Mouse (Mus musculus) midbrain, embryonic 14.5 days (tissue): ENCODE results near the gene Ctf2. TPM values are rescaled to one million over a fixed set of nuclear protein-coding genes. Genes with fewer than 3 reads are reported as not detected.
A peak's percentile ranks its signal among the peaks of the same experiment; 100 is the strongest.

Experiments used
- ATAC-seq: fragments of 200-750 bp; cut with Nextera tagmentation; 2 replicates; pipeline ENCODE4 v1.8.0; 2017; ENCODE audit warnings: moderate number of reproducible peaks, moderate library complexity; ENCODE audit not compliant: low FRiP score, low TSS enrichment
- DNase-seq: peaks from one replicate; pipeline ENCODE4 v3.0.0-alpha.2; 2015
- H3K27ac ChIP-seq: fragments of 300-500 bp; sonication (generic); replicated peaks from 2 replicates; pipeline ENCODE4 v1.5.1; 2014; ENCODE audit warnings: mild to moderate bottlenecking, low read depth, low read length, moderate library complexity
- H3K27me3 ChIP-seq: fragments of 300-500 bp; sonication (generic); 2 replicates; pipeline ENCODE4 v1.6.1; 2014; ENCODE audit warnings: low read length, control low read depth, mixed read lengths; ENCODE audit not compliant: control insufficient read depth, insufficient read depth
- H3K36me3 ChIP-seq: fragments of 300-500 bp; sonication (generic); 2 replicates; pipeline ENCODE4 v1.6.1; 2014; ENCODE audit warnings: low read length, control low read depth; ENCODE audit not compliant: control insufficient read depth, insufficient read depth
- H3K4me1 ChIP-seq: fragments of 300-500 bp; sonication (generic); 2 replicates; pipeline ENCODE4 v1.6.1; 2014; ENCODE audit warnings: mild to moderate bottlenecking, antibody characterized with exemption, low read length, control low read depth; ENCODE audit not compliant: control insufficient read depth, insufficient read depth
- H3K4me2 ChIP-seq: fragments of 300-500 bp; sonication (generic); 2 replicates; pipeline ENCODE4 v1.6.1; 2014; ENCODE audit warnings: mild to moderate bottlenecking, low read length, moderate library complexity
- H3K4me3 ChIP-seq: fragments of 300-500 bp; sonication (generic); replicated peaks from 2 replicates; pipeline ENCODE4 v1.5.1; 2014; ENCODE audit warnings: low read depth, low read length
- H3K9ac ChIP-seq: fragments of 300-500 bp; sonication (generic); replicated peaks from 2 replicates; pipeline ENCODE4 v1.6.1; 2014; ENCODE audit warnings: mild to moderate bottlenecking, low read length, moderate library complexity
- H3K9me3 ChIP-seq: fragments of 300-500 bp; sonication (generic); 2 replicates; pipeline ENCODE4 v1.6.1; 2016; ENCODE audit warnings: low read length, control low read depth, mixed read lengths; ENCODE audit not compliant: control insufficient read depth
- WGBS: fragments of 180-500 bp; shearing (Covaris S2); extraction: QIAGEN DNeasy Blood & Tissue Kit; methylation state at CpG from one replicate; pipeline ENCODE4 v1.1.7; 2014; 5-methylcytosine and 5-hydroxymethylcytosine counted together
- microRNA counts: library from miRNA; unstranded; fragments of <30 nt; microRNA quantifications from one replicate; lab custom pipeline; 2016
- microRNA-seq: library from miRNA; unstranded; fragments of <30 nt; microRNA quantifications from one replicate; pipeline ENCODE4, GENCODE M21; 2016
- polyA plus RNA-seq: library from polyadenylated mRNA; unstranded; fragments of >200 nt; fragmentation: Nextera tagmentation; extraction: Ambion mirVana; gene quantifications from 2 replicates; pipeline ENCODE4 v1.2.1, GENCODE M21; 2014

The Ctf2 gene
- polyA plus RNA-seq, 1 experiment from 2014 or later = 0.12 TPM

DNA sequence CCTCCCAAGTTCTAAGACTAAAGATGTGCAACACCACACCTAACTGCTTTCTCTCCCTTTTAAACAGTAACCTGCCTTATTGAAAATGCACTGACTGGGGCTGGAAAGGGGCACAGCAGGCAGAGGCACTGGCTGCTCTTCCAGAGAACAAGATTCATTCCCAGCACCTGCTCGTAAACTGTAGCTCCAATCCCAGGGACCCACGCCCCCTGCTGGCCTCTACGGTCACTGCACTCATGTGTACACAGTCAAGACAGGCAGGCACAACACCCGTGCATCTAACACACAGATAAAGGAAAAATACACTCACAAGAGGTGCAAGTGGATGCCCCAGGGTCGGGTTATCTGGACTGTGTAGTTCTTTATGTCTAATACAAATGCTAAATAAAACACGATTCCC, 54.9 kb downstream of the Ctf2 start:
- Histone ChIP-seq H3K27me3 (no peaks in the 10 kb centered on the region), H3K9ac (no peak overlapping the region), H3K4me3 (no peak overlapping the region), H3K9me3 (no peaks in the 10 kb centered on the region), H3K27ac (no peak overlapping the region), H3K4me2 (no peak overlapping the region), H3K36me3 (0 out of 2 replicates have a peak, but pooled peaks cover 6% of the 10 kb centered on the region), H3K4me1 (no peaks in the 10 kb centered on the region)
- WGBS = 71% methylated on average over 6 of the region's 6 CpGs
- ATAC-seq (no peak), DNase-seq (peak; percentile 49)

DNA sequence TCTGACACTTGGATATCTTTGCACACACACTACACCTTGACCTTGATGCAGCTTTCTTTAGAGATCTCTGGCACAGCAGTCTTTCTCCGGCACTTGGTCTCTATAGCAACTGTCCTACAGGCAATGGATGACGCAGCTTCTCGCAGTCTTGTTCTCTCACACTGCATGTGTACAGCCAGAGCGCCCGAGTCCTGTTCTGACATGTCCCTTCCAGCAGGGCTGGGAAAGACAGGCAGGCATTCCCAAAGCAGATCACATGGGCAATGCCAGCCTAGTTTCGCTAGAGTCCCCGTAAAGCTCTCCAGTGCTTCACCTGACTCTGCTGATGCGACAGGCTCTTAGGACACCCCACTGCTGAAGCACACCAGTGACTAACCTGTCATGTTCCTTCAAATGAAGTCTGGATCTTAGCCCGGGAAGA, 56.6 kb downstream of the Ctf2 start:
- Histone ChIP-seq H3K4me1 (no peaks in the 10 kb centered on the region), H3K36me3 (0 out of 2 replicates have a peak, but pooled peaks cover 6% of the 10 kb centered on the region), H3K4me2 (no peak overlapping the region), H3K9me3 (no peaks in the 10 kb centered on the region), H3K27ac (peak overlapping the region; percentile 52), H3K9ac (peak overlapping the region; percentile 36; the same call in 1 of the 2 replicates), H3K4me3 (no peak overlapping the region), H3K27me3 (no peaks in the 10 kb centered on the region)
- no peak for ATAC-seq
- DNase-seq = peak; percentile 19
- WGBS = 76% methylated on average over 9 of the region's 9 CpGs

DNA sequence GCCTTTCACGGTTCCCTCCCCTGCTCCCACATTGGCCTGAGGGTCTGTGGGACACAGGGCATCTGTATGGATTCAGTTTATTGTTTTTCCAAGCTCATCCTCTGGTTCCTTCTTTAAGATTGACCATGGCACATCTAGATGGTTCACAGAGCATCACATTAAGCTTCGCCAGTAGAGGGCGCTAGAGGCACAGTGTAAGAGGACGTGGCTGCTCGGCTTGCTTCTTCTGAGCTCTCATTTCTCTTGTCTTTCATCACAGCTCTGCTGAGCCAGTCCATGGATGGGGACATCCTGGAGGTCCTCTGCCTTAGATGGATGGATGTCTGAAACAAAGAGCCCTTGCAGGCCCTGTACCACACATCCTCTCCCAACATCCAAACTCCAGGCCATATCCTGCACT, 57.0 kb downstream of the Ctf2 start:
- 0 out of 2 replicates have a peak, but pooled peaks cover 6% of the 10 kb centered on the region for H3K36me3 ChIP-seq
- 3% methylated on average over 5 of the region's 5 CpGs for WGBS
- ATAC-seq = no peak; the same call in 1 of the 2 replicates
- no peaks in the 10 kb centered on the region for H3K9me3 ChIP-seq
- peak overlapping the region; percentile 36; the same call in 1 of the 2 replicates for H3K9ac ChIP-seq
- H3K27ac ChIP-seq = peak overlapping the region; percentile 52; the same call in 1 of the 2 replicates
- H3K4me1 ChIP-seq = no peaks in the 10 kb centered on the region
- H3K4me2 ChIP-seq = no peak overlapping the region
- no peaks in the 10 kb centered on the region for H3K27me3 ChIP-seq
- H3K4me3 ChIP-seq = no peak overlapping the region
- DNase-seq = peak; percentile 97

DNA sequence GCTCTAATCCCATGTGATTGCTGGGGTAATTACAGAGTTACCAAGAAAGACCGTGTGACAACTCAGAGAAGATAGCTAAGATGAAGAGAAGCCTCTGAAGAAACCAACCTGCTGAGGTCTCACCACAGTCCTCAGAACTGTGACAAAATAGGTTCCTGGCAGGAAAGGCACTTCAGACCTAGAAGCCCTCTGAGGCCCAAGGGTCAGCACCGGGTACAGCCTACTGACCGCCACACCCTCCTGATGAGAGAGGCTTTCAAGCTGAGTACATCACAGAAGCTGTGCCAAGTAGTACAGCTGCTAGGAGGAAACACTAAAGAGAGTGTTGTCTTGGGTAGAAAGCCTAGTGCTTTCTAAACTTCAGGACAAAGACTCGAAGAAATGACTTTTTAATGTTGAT, 59.2 kb downstream of the Ctf2 start:
- DNase-seq = no peak
- Histone ChIP-seq H3K4me2 (no peak overlapping the region), H3K4me3 (no peak overlapping the region), H3K9me3 (no peaks in the 10 kb centered on the region), H3K9ac (no peak overlapping the region), H3K4me1 (no peaks in the 10 kb centered on the region), H3K27me3 (no peaks in the 10 kb centered on the region), H3K36me3 (0 out of 2 replicates have a peak, but pooled peaks cover 6% of the 10 kb centered on the region), H3K27ac (no peak overlapping the region)
- no peak for ATAC-seq
- 75% methylated on average over 4 of the region's 4 CpGs for WGBS

DNA sequence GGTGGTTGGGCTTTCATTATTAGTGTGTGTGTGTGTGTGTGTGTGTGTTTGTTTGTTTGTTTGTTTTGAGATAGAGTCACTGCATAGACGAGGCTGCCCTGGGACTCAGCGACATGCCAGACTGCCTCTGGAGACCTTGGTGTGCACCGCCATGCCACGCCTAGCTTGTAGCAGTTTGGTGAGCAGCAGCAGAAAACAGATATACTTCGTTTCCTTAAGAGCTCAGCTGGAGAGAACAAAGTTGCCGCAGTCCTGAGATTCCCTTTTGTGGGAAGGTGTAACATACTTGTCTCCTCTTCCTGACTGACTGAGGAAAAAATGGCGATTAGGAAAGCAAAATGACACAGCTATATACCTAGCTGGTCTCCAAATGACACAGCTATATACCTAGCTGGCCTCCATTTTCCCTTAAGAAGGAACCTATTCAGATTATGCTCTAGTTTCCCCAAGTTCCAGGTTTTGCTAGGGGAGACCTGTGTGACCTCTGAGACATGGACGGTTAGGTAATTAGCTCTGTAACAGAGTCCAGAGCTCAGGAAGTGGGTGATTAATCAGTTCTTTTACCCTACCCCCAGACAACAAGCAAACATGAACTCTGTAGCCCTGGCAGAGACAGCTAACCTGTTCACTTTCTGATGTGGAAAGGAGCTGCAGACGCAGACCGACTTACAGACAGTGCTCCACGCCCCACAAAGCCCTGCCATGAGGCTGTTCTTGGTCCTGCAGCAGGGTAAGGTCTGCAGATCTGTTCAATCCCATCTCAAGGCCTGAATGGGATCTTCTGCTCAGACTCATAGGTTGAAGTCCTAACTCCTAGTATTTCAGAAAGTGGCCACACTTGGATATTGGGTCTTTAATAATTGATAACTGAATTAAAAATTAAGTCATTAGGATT, 59.8 kb downstream of the Ctf2 start:
- Histone ChIP-seq H3K4me1 (no peaks in the 10 kb centered on the region), H3K9ac (no peak overlapping the region), H3K9me3 (no peaks in the 10 kb centered on the region), H3K4me3 (no peak overlapping the region), H3K27ac (no peak overlapping the region), H3K4me2 (no peak overlapping the region), H3K36me3 (0 out of 2 replicates have a peak, but pooled peaks cover 4% of the 10 kb centered on the region), H3K27me3 (no peaks in the 10 kb centered on the region)
- 87% methylated on average over 11 of the region's 11 CpGs for WGBS
- ATAC-seq (no peak), DNase-seq (no peak)

MicroRNAs within 50 kb of the gene (microRNA counts, 519-probe panel; counts per million panel counts)
- not detected for microRNA mmu-miR-762 (lab: Ali Mortazavi, UCI)

Small RNA genes within 50 kb of the gene (microRNA-seq; reads per million reads assigned to microRNA genes)
- gene Mir762 = not detected

Other genes starting within 250 kb of the Ctf2 start
- gene Srcap, start 220.2 kb downstream of the Ctf2 start, polyA plus RNA-seq = 46.1 and 64.3 TPM in 2 replicates
- 18.8 and 20.8 TPM in 2 replicates for gene Gm42715, start 212.6 kb downstream of the Ctf2 start, polyA plus RNA-seq
- 5.1 and 14.5 TPM in 2 replicates for gene Tmem265, start 170.8 kb downstream of the Ctf2 start, polyA plus RNA-seq
- gene Phkg2, start 158.8 kb downstream of the Ctf2 start, polyA plus RNA-seq = 54.8 and 61.6 TPM in 2 replicates
- 9.0 and 12.8 TPM in 2 replicates for gene Ccdc189, start 143.6 kb downstream of the Ctf2 start, polyA plus RNA-seq
- 40.7 and 45.0 TPM in 2 replicates for gene Rnf40, start 143.4 kb downstream of the Ctf2 start, polyA plus RNA-seq
- 22.4 and 31.6 TPM in 2 replicates for gene Zfp629, start 116.4 kb downstream of the Ctf2 start, polyA plus RNA-seq
- 47.2 and 54.0 TPM in 2 replicates for gene Bcl7c, start 23.2 kb downstream of the Ctf2 start, polyA plus RNA-seq
- gene Ctf1, start 19.4 kb downstream of the Ctf2 start, polyA plus RNA-seq = 3.5 and 4.3 TPM in 2 replicates
- gene Fbxl19, start 12.4 kb upstream of the Ctf2 start, polyA plus RNA-seq = 7.4 and 15.2 TPM in 2 replicates
- 2.9 and 3.4 TPM in 2 replicates for gene Orai3, start 37.6 kb upstream of the Ctf2 start, polyA plus RNA-seq
- 24.0 and 27.3 TPM in 2 replicates for gene Setd1a, start 44.5 kb upstream of the Ctf2 start, polyA plus RNA-seq
- gene Gm49388, start 53.4 kb upstream of the Ctf2 start, polyA plus RNA-seq = not detected in 2 replicates
- gene Hsd3b7, start 68.4 kb upstream of the Ctf2 start, polyA plus RNA-seq = 6.0 and 7.1 TPM in 2 replicates
- 8.7 and 11.8 TPM in 2 replicates for gene Stx4a, start 92.1 kb upstream of the Ctf2 start, polyA plus RNA-seq
- 30.8 and 46.9 TPM in 2 replicates for gene Stx1b, start 92.4 kb upstream of the Ctf2 start, polyA plus RNA-seq
- gene Zfp646, start 144.1 kb upstream of the Ctf2 start, polyA plus RNA-seq = 13.2 and 15.5 TPM in 2 replicates
- gene Zfp668, start 144.7 kb upstream of the Ctf2 start, polyA plus RNA-seq = 32.0 and 42.3 TPM in 2 replicates
- gene Prss53, start 158.8 kb upstream of the Ctf2 start, polyA plus RNA-seq = 0.80 and 1.1 TPM in 2 replicates
- not detected in 2 replicates for gene Gm21974, start 163.3 kb upstream of the Ctf2 start, polyA plus RNA-seq
- gene Vkorc1, start 163.5 kb upstream of the Ctf2 start, polyA plus RNA-seq = 53.2 and 64.0 TPM in 2 replicates
- 66.1 and 77.3 TPM in 2 replicates for gene Bckdk, start 171.9 kb upstream of the Ctf2 start, polyA plus RNA-seq
- 44.1 and 51.2 TPM in 2 replicates for gene Kat8, start 180.3 kb upstream of the Ctf2 start, polyA plus RNA-seq
- gene Prss8, start 197.9 kb upstream of the Ctf2 start, polyA plus RNA-seq = 0.28 TPM in 1 of 2 replicates, not detected in the other
- 10.4 and 12.0 TPM in 2 replicates for gene Prss36, start 214.6 kb upstream of the Ctf2 start, polyA plus RNA-seq
- gene Fus, start 235.3 kb upstream of the Ctf2 start, polyA plus RNA-seq = 47.9 and 66.9 TPM in 2 replicates